Mouse (Mus musculus) myocyte (in vitro differentiated cells): ENCODE measurements around the gene Ccl4. TPM values are rescaled to one million over a fixed set of nuclear protein-coding genes. Genes with fewer than 3 reads are reported as not detected.

Experiments used
- H3K27me3 ChIP-seq: one replicate; pipeline ENCODE4 v1.6.1; 2011; ENCODE audit not compliant: control insufficient read depth, insufficient read depth, insufficient read length
- H3K36me3 ChIP-seq: one replicate; pipeline ENCODE4 v1.6.1; 2011; ENCODE audit not compliant: control insufficient read depth, insufficient read depth
- H3K4me2 ChIP-seq: one replicate; pipeline ENCODE4 v1.6.1; 2011; ENCODE audit warnings: low read depth, control low read depth
- H3K4me3 ChIP-seq: one replicate; pipeline ENCODE4 v1.5.1; 2011; ENCODE audit warnings: mild to moderate bottlenecking, control low read depth, moderate library complexity
- H3K79me2 ChIP-seq: one replicate; pipeline ENCODE4 v1.6.1; 2011; ENCODE audit not compliant: control insufficient read depth, insufficient read depth
- H3ac ChIP-seq: one replicate; pipeline ENCODE4 v1.6.1; 2011; ENCODE audit not compliant: control insufficient read depth, insufficient read length
- CEBPB ChIP-seq: IDR thresholded peaks from 2 replicates; pipeline ENCODE4 v1.6.1; 2011; ENCODE audit warnings: mild to moderate bottlenecking, moderate library complexity; ENCODE audit not compliant: poor library complexity, insufficient read depth, severe bottlenecking
- E2F4 ChIP-seq: IDR thresholded peaks from one replicate; pipeline ENCODE4 v1.6.1; 2011; ENCODE audit warnings: mild to moderate bottlenecking, control low read depth, moderate library complexity; ENCODE audit not compliant: insufficient read depth
- MAX ChIP-seq: IDR thresholded peaks from one replicate; pipeline ENCODE4 v1.6.1; 2011; ENCODE audit warnings: low read depth, mild to moderate bottlenecking, control low read depth
- MYOD1 ChIP-seq, 3 experiments: IDR thresholded peaks; one replicate each; pipeline ENCODE4 v1.6.1; 2011; ENCODE audit warnings: control low read depth in 2 of 3, low read depth in 2 of 3, mild to moderate bottlenecking in 2 of 3, moderate library complexity in 1 of 3; ENCODE audit not compliant: insufficient read length in 2 of 3, control insufficient read depth in 1 of 3
- MYOG ChIP-seq, 3 experiments: IDR thresholded peaks; one replicate each; pipeline ENCODE4 v1.6.1; 2011; ENCODE audit warnings: control low read depth in 2 of 3, low read depth in 2 of 3, mild to moderate bottlenecking in 2 of 3; ENCODE audit not compliant: insufficient read length in 2 of 3, control insufficient read depth in 1 of 3, insufficient read depth in 1 of 3
- POLR2A ChIP-seq: IDR thresholded peaks from one replicate; pipeline ENCODE4 v1.6.1; 2011; ENCODE audit warnings: low read depth, mild to moderate bottlenecking, control low read depth, moderate library complexity; ENCODE audit not compliant: insufficient read length
- POLR2AphosphoS2 ChIP-seq: IDR thresholded peaks from one replicate; pipeline ENCODE4 v1.6.1; 2011; ENCODE audit warnings: low read depth, control low read depth; ENCODE audit not compliant: insufficient read length
- REST ChIP-seq: IDR thresholded peaks from one replicate; pipeline ENCODE4 v1.6.1; 2011; ENCODE audit warnings: mild to moderate bottlenecking, control low read depth, moderate library complexity; ENCODE audit not compliant: insufficient read depth, insufficient read length
- SRF ChIP-seq: IDR thresholded peaks from one replicate; pipeline ENCODE4 v1.6.1; 2011; ENCODE audit warnings: low read depth; ENCODE audit not compliant: control insufficient read depth, insufficient read length
- TCF12 ChIP-seq: IDR thresholded peaks from one replicate; pipeline ENCODE4 v1.6.1; 2011; ENCODE audit warnings: mild to moderate bottlenecking, control low read depth; ENCODE audit not compliant: poor library complexity, insufficient read depth, severe bottlenecking
- TCF3 ChIP-seq: IDR thresholded peaks from one replicate; pipeline ENCODE4 v1.6.1; 2011; ENCODE audit warnings: low read depth, control low read depth; ENCODE audit not compliant: insufficient read length
- USF1 ChIP-seq: IDR thresholded peaks from one replicate; pipeline ENCODE4 v1.6.1; 2011; ENCODE audit warnings: low read depth, mild to moderate bottlenecking, control low read depth, moderate library complexity
- polyA plus RNA-seq: library from polyadenylated mRNA; unstranded; fragments of >200 nt; fragmentation: generic; extraction: Trizol; gene quantifications from one replicate; pipeline ENCODE4 v1.2.1, GENCODE M21; 2012; ENCODE audit warnings: missing spikeins

The Ccl4 gene
- polyA plus RNA-seq, 1 experiment, result not detected

GRCm38 (mm10) chr11:83645521-83645920 is 16.9 kb upstream of the Ccl4 start, which contains the start of gene Rpl9-ps1:
Gene Rpl9-ps1 (minus strand): TSS chr11:83645621.
- Histone ChIP-seq H3K79me2 (no peaks in the 10 kb centered on the region), H3K4me2 (no peak within 1 kb of the TSS), H3K4me3 (no peak within 1 kb of the TSS), H3ac (no peak within 1 kb of the TSS), H3K27me3 (no peaks in the 10 kb centered on the region), H3K36me3 (no peaks in the 10 kb centered on the region)
- TF ChIP-seq CEBPB (no peak), E2F4 (no peak), POLR2AphosphoS2 (no peak), MYOD1 (IDR thresholded peaks at IDR 0.05; ENCODE audit: control insufficient read depth in 1 of 3, insufficient read length in 2 of 3, low read depth in 2 of 3) (no peak), POLR2A (no peak), REST (no peak), MAX (no peak), SRF (no peak), TCF12 (no peak), USF1 (no peak)

- Histone ChIP-seq H3ac (no peak overlapping the region), H3K4me3 (no peak overlapping the region), H3K4me2 (no peak overlapping the region), H3K36me3 (no peaks in the 10 kb centered on the region), H3K79me2 (no peaks in the 10 kb centered on the region), H3K27me3 (no peaks in the 10 kb centered on the region)
- no peak for TF ChIP-seq TCF3
- TF ChIP-seq REST, result no peak
- TF ChIP-seq CEBPB, result no peak
- no peak for TF ChIP-seq POLR2AphosphoS2
- no peak for TF ChIP-seq SRF
- no peak for TF ChIP-seq USF1
- no peak for TF ChIP-seq POLR2A
- no peak for TF ChIP-seq MYOD1 (IDR thresholded peaks at IDR 0.05; ENCODE audit: control insufficient read depth in 1 of 3, insufficient read length in 2 of 3, low read depth in 2 of 3)
- TF ChIP-seq MYOG (IDR thresholded peaks at IDR 0.05; ENCODE audit: control insufficient read depth in 1 of 3, insufficient read depth in 1 of 3, insufficient read length in 2 of 3, low read depth in 2 of 3), result no peak
These were observed 15.8 kb upstream of the Ccl4 start for GRCm38 (mm10) chr11:83646356-83647149.

- no peak within 1 kb of the TSS for H3K4me3 ChIP-seq
- no peaks in the 10 kb centered on the region for H3K27me3 ChIP-seq
- H3K4me2 ChIP-seq, result no peak within 1 kb of the TSS
- H3K36me3 ChIP-seq, result no peaks in the 10 kb centered on the region
- TF ChIP-seq USF1, result no peak
- TF ChIP-seq E2F4, result no peak
- TF ChIP-seq MYOD1 (IDR thresholded peaks at IDR 0.05; ENCODE audit: control insufficient read depth in 1 of 3, insufficient read length in 2 of 3, low read depth in 2 of 3), result no peak
- no peak for TF ChIP-seq MYOG (IDR thresholded peaks at IDR 0.05; ENCODE audit: control insufficient read depth in 1 of 3, insufficient read depth in 1 of 3, insufficient read length in 2 of 3, low read depth in 2 of 3)
- no peak for TF ChIP-seq CEBPB
- no peak for TF ChIP-seq POLR2A
- no peak for TF ChIP-seq TCF3
- TF ChIP-seq POLR2AphosphoS2, result no peak
- TF ChIP-seq TCF12, result no peak
- TF ChIP-seq MAX, result no peak
- TF ChIP-seq SRF, result no peak
- no peak for TF ChIP-seq REST
- no peaks in the 10 kb centered on the region for H3K79me2 ChIP-seq
- H3ac ChIP-seq, result no peak within 1 kb of the TSS
These were observed 13.0 kb upstream of the Ccl4 start, which contains the start of gene Ccl3 for GRCm38 (mm10) chr11:83649305-83649841. Gene Ccl3 (minus strand): TSS chr11:83649355.

- no peaks in the 10 kb centered on the region for H3K36me3 ChIP-seq
- H3ac ChIP-seq, result no peak overlapping the region
- H3K27me3 ChIP-seq, result no peaks in the 10 kb centered on the region
- TF ChIP-seq MYOD1 (IDR thresholded peaks at IDR 0.05; ENCODE audit: control insufficient read depth in 1 of 3, insufficient read length in 2 of 3, low read depth in 2 of 3) (no peak), MAX (no peak), POLR2A (no peak), REST (no peak), MYOG (IDR thresholded peaks at IDR 0.05; ENCODE audit: control insufficient read depth in 1 of 3, insufficient read depth in 1 of 3, insufficient read length in 2 of 3, low read depth in 2 of 3) (no peak), USF1 (no peak), SRF (no peak), CEBPB (no peak), TCF12 (no peak), POLR2AphosphoS2 (no peak), E2F4 (no peak), TCF3 (no peak)
- no peaks in the 10 kb centered on the region for H3K79me2 ChIP-seq
- H3K4me2 ChIP-seq, result no peak overlapping the region
- no peak overlapping the region for H3K4me3 ChIP-seq
These were observed 7.8 kb upstream of the Ccl4 start for GRCm38 (mm10) chr11:83654606-83655005.
